Mouse (Mus musculus) testis, adult 2 months (tissue): ENCODE results near the gene Hint3.

Experiments
- CTCF ChIP-seq: fragments of 200-500 bp; IDR thresholded peaks from 2 replicates; pipeline ENCODE4 v1.5.1; 2012; ENCODE audit warnings: low read depth, mild to moderate bottlenecking, inconsistent platforms, low read length, moderate library complexity; ENCODE audit not compliant: control insufficient read depth, insufficient read depth, insufficient replicate concordance
- POLR2A ChIP-seq: fragments of 200-500 bp; IDR thresholded peaks from 2 replicates; pipeline ENCODE4 v1.6.1; 2012; ENCODE audit warnings: low read depth, mild to moderate bottlenecking, inconsistent platforms, low read length, moderate library complexity; ENCODE audit not compliant: control insufficient read depth

DNA sequence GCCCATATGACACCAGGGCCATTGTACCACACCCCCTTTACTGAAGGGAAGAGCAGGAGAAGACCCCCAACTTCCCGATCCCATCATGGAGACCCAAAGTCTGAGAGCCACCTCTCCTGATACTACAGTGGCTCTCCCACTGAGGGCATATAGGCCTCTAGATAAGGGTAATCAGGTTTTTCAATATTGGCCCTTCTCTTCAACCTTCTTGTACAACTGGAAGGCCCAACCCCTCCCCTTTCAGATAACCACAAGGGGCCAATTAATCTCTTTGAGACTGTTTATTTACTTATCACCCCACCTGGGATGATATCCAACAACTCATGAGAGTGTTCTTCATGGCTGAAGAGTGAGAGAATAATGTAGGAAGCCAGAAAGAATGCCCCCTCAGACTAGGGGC lies 3.3 kb upstream of the Hint3 start:
- TF ChIP-seq CTCF, result no peak
- no peak for TF ChIP-seq POLR2A
